Mouse (Mus musculus): ENCODE measurements at regions not wholly inside any gene's neighbourhood (a gene's known extent, or its start where the extent isn't known, plus 50 kb on each side); places are given as distances from the start of the nearest gene placed in this dataset.

DNA sequence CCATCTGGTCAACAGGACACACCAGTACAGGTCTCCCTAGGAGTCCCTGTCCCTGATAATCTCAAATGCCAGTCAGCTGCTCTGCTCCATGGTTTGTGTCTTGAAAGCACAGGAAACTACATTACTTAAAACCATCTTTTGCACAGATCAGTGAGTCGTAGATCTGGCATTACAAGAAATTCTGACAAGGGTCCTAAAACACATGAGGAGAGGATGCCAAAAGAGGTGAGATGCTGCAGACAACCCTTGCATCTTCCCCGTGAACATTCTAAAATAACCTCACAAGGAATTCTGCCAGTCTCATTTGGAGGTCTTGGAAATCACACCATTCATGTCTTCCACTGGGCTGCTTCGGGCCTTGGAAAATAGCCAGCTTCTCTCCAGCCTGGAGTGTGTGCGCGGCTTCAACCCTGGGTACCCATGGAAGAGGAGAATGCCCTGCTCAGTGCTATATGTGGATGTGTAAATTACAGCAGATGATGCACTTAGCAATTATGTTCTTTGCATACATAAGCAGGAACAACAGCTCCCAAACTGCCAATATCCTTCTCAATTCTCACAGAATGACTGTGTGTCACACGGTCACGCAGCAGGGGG lies 157.3 kb upstream of the Smarca2 start:
- TF ChIP-seq CTCF (IDR thresholded peaks at IDR 0.05; ENCODE audit: control insufficient read depth, insufficient read depth, insufficient replicate concordance, low read depth, low read length) (no peak), POLR2A (IDR thresholded peaks at IDR 0.05; ENCODE audit: control insufficient read depth, low read depth, low read length) (no peak)

Data from testis, adult 2 months (tissue).